Mouse (Mus musculus) small intestine, adult 2 months (tissue): ENCODE data around the gene Senp5.

Experiments
- CTCF ChIP-seq: fragments of 200-500 bp; IDR thresholded peaks from 2 replicates; pipeline ENCODE4 v1.5.1; 2012; ENCODE audit warnings: low read depth, mild to moderate bottlenecking, control low read depth, inconsistent platforms, low read length, moderate library complexity, mixed read lengths; ENCODE audit not compliant: insufficient replicate concordance, insufficient read length; ENCODE audit errors: extremely low read depth
- POLR2A ChIP-seq: fragments of 200-500 bp; IDR thresholded peaks from 2 replicates; pipeline ENCODE4 v1.6.1; 2012; ENCODE audit warnings: low read depth, mild to moderate bottlenecking, control low read depth, inconsistent platforms, low read length, moderate library complexity

GRCm38 (mm10) chr16:31934550-31935010, 68.5 kb downstream of the Senp5 start:
- TF ChIP-seq CTCF (no peak), POLR2A (no peak)
